Mouse (Mus musculus): ENCODE results near the gene Sppl3. TPM values are rescaled to one million over a fixed set of nuclear protein-coding genes. Genes with fewer than 3 reads are reported as not detected.

The Sppl3 gene
- total and polyA plus RNA-seq, 3 experiments, result 14.3 to 29.2 (median 14.9) TPM

DNA sequence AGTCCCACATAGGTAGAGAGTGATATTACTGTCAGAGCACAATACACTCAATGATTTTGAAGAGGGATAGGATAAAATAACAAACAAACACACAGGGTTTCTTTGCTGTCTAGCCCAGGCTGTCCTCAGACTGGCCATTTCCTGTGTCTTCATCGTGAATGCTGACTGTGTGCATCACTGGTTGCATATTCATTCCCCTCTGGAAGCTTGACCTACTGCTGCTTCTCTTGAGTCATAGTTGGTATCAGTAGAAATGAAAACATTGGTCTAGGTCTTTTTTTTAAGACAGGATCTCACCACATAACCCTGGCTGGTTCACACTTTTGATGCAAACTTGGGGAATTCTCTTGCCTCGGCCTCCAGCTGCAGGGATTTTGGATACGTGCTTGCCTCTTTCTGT, 58.7 kb downstream of the Sppl3 start:
- in situ Hi-C loops (cut with MboI; ENCODE audit: low pct_ligation_motif_present, low pct_unique_long_range_greater_than_20kb, low sequenced_read_pairs), result no loop called here
- TF ChIP-seq MXI1 (IDR thresholded peaks at IDR 0.05; ENCODE audit: low read depth, low read length) (no peak), RCOR1 (conservative IDR thresholded peaks at IDR 0.05; ENCODE audit: low read depth, low read length) (no peak), NELFE (IDR thresholded peaks at IDR 0.05; ENCODE audit: low read depth, low read length) (no peak), EP300 (IDR thresholded peaks at IDR 0.05; ENCODE audit: low read length) (no peak), JUND (conservative IDR thresholded peaks at IDR 0.05; ENCODE audit: low read depth, low read length) (no peak), IRF4 (IDR thresholded peaks at IDR 0.05; ENCODE audit: low read depth, low read length) (no peak), KAT2A (IDR thresholded peaks at IDR 0.05; ENCODE audit: insufficient replicate concordance, low read length) (no peak), ETS1 (conservative IDR thresholded peaks at IDR 0.05; ENCODE audit: low read depth, low read length) (no peak), USF1 (IDR thresholded peaks at IDR 0.05; ENCODE audit: low read depth, low read length) (no peak), MYC (IDR thresholded peaks at IDR 0.05; ENCODE audit: low read depth, low read length) (no peak), RAD21 (IDR thresholded peaks at IDR 0.05; ENCODE audit: low read depth, low read length) (no peak), CTCF (conservative IDR thresholded peaks at IDR 0.05 in 1 of 2, IDR thresholded peaks at IDR 0.05 in 1 of 2; ENCODE audit: low read depth in 2 of 2, low read length in 2 of 2) (no peak), ZNF384 (IDR thresholded peaks at IDR 0.05; ENCODE audit: low read depth, low read length) (no peak), NRF1 (IDR thresholded peaks at IDR 0.05; ENCODE audit: low read depth, low read length) (no peak), HCFC1 (IDR thresholded peaks at IDR 0.05; ENCODE audit: low read depth, low read length) (no peak), JUN (IDR thresholded peaks at IDR 0.05; ENCODE audit: insufficient read depth, low read depth, low read length) (no peak), SMC3 (IDR thresholded peaks at IDR 0.05; ENCODE audit: low read depth, low read length) (no peak)
- H3K36me3 ChIP-seq (replicated peaks in 1 of 2; ENCODE audit: control insufficient read depth in 1 of 2, insufficient read depth in 1 of 2, low read length in 1 of 2), result peaks cover 4 to 44% of the 10 kb centered on the region in 2 experiments
- dilution Hi-C loops (cut with MboI; ENCODE audit: extremely low pct_ligation_motif_present, extremely low pct_unique_long_range_greater_than_20kb, low sequenced_read_pairs), result no loop called here
- no peak overlapping the region for H3K27ac ChIP-seq (ENCODE audit: insufficient read depth, low read depth)
- H3K4me2 ChIP-seq (ENCODE audit: insufficient read depth, low read depth, poor library complexity, severe bottlenecking), result no peak overlapping the region
- H3K4me1 ChIP-seq (ENCODE audit: control insufficient read depth in 1 of 2, insufficient read depth in 2 of 2), result peaks cover 4 to 44% of the 10 kb centered on the region in 2 experiments; a peak in 3 of 4 replicates
- H3K4me3 ChIP-seq (replicated peaks in 1 of 3; ENCODE audit: low read depth in 2 of 3, low read length in 2 of 3, poor library complexity in 1 of 3), result no peak overlapping the region
- DNase-seq (ENCODE audit: extremely low read depth), result no peak
- H3K27me3 ChIP-seq (replicated peaks), result no peaks in the 10 kb centered on the region
- H3K9me3 ChIP-seq (replicated peaks; ENCODE audit: low read length), result no peaks in the 10 kb centered on the region
- no peak overlapping the region for H3K9ac ChIP-seq (ENCODE audit: insufficient read depth, low read depth)
- H3K79me2 ChIP-seq (replicated peaks; ENCODE audit: control insufficient read depth, extremely low read depth, insufficient read depth, poor library complexity, severe bottlenecking), result peaks cover 4% of the 10 kb centered on the region; the same call in 1 of the 2 replicates

DNA sequence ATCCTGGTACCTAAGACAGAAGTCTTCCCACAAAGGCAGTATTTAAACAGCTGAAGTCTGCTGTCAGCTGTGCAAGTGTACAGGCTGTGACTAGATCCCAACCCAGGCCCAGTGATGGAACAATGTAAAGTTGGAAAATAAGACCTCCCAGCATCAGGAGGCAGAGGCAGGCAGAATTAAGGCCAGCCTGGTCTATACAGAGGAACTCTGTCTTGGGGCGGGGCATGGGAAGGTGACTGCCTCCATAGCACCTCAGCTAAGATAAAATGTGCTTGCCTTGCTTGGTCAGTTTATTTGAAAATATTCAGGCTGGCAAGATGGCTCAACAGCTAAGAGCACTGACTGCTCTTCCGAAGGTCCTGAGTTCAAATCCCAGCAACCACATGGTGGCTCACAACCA, 59.5 kb downstream of the Sppl3 start:
- Histone ChIP-seq H3K4me2 (ENCODE audit: insufficient read depth, low read depth, poor library complexity, severe bottlenecking) (no peak overlapping the region), H3K4me3 (replicated peaks in 1 of 3; ENCODE audit: low read depth in 2 of 3, low read length in 2 of 3, poor library complexity in 1 of 3) (no peak overlapping the region), H3K9me3 (replicated peaks; ENCODE audit: low read length) (no peaks in the 10 kb centered on the region), H3K36me3 (replicated peaks in 1 of 2; ENCODE audit: control insufficient read depth in 1 of 2, insufficient read depth in 1 of 2, low read length in 1 of 2) (peaks cover 7 to 48% of the 10 kb centered on the region in 2 experiments), H3K27me3 (replicated peaks) (no peaks in the 10 kb centered on the region), H3K27ac (ENCODE audit: insufficient read depth, low read depth) (no peak overlapping the region), H3K9ac (ENCODE audit: insufficient read depth, low read depth) (no peak overlapping the region), H3K4me1 (ENCODE audit: control insufficient read depth in 1 of 2, insufficient read depth in 2 of 2) (peaks cover 4 to 44% of the 10 kb centered on the region in 2 experiments; a peak in 3 of 4 replicates), H3K79me2 (replicated peaks; ENCODE audit: control insufficient read depth, extremely low read depth, insufficient read depth, poor library complexity, severe bottlenecking) (peaks cover 4% of the 10 kb centered on the region; the same call in 1 of the 2 replicates)
- in situ Hi-C loops (cut with MboI; ENCODE audit: low pct_ligation_motif_present, low pct_unique_long_range_greater_than_20kb, low sequenced_read_pairs) (no loop called here), dilution Hi-C loops (cut with MboI; ENCODE audit: extremely low pct_ligation_motif_present, extremely low pct_unique_long_range_greater_than_20kb, low sequenced_read_pairs) (no loop called here)
- no peak for DNase-seq (ENCODE audit: extremely low read depth)
- no peak for TF ChIP-seq JUND (conservative IDR thresholded peaks at IDR 0.05; ENCODE audit: low read depth, low read length)
- no peak for TF ChIP-seq E2F4 (IDR thresholded peaks at IDR 0.05; ENCODE audit: insufficient replicate concordance, low read depth, low read length)
- TF ChIP-seq ZC3H11A (IDR thresholded peaks at IDR 0.05; ENCODE audit: low read depth, low read length), result no peak
- no peak for TF ChIP-seq POLR2AphosphoS2 (IDR thresholded peaks at IDR 0.05; ENCODE audit: low read depth, low read length)
- no peak for TF ChIP-seq NRF1 (IDR thresholded peaks at IDR 0.05; ENCODE audit: low read depth, low read length)
- no peak for TF ChIP-seq MAFK (IDR thresholded peaks at IDR 0.05; ENCODE audit: insufficient replicate concordance, low read length)
- no peak for TF ChIP-seq ZKSCAN1 (IDR thresholded peaks at IDR 0.05; ENCODE audit: borderline replicate concordance, low read depth, low read length)
- no peak for TF ChIP-seq CHD1 (IDR thresholded peaks at IDR 0.05; ENCODE audit: low read depth, low read length)
- TF ChIP-seq CHD2 (IDR thresholded peaks at IDR 0.05; ENCODE audit: low read length), result no peak
- TF ChIP-seq UBTF (IDR thresholded peaks at IDR 0.05; ENCODE audit: low read depth, low read length), result no peak
- TF ChIP-seq MEF2A (IDR thresholded peaks at IDR 0.05; ENCODE audit: borderline replicate concordance, low read depth, low read length), result no peak
- no peak for TF ChIP-seq GABPA (IDR thresholded peaks at IDR 0.05; ENCODE audit: insufficient replicate concordance, low read depth, low read length)
- TF ChIP-seq MAX (IDR thresholded peaks at IDR 0.05; ENCODE audit: low read length), result no peak
- TF ChIP-seq TBP (conservative IDR thresholded peaks at IDR 0.05; ENCODE audit: low read depth, low read length), result no peak

All from CH12.LX (cell line).